Mouse (Mus musculus) regulatory T cell (primary cell): ENCODE measurements around the gene Lss.

Source experiments
- in situ Hi-C: fragments of 300-600 bp; cut with MboI, MseI; formaldehyde crosslinking; loops from one replicate; pipeline ENCODE4 v1.15.1; 2025; ENCODE audit warnings: high pct_unique_total_duplicates

Gene Lss

DNA sequence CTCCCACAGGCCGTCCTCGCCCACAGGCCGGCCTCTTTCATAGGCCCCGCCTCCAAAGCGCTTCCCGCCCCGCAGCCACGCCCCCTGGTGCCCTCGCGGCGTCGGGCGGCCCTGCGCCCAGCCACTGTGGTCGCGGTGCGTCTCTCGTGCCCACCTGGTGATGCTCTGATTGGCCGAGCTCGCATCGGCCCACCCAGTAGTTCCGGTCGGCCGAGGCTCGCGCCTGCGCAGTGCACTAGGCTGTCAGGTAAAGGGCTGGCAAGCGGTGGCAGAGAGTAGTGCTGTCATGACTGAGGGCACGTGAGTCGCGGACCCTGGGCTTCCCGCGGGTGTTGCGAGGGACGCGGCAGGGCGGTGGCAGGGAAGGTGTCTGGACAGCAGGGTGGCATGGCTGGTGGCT is at the start of gene Lss:
Gene Lss, plus strand, starts transcription at position 214 of the 400 bp plus-strand sequence.
- in situ Hi-C loops, result no loop called here

DNA sequence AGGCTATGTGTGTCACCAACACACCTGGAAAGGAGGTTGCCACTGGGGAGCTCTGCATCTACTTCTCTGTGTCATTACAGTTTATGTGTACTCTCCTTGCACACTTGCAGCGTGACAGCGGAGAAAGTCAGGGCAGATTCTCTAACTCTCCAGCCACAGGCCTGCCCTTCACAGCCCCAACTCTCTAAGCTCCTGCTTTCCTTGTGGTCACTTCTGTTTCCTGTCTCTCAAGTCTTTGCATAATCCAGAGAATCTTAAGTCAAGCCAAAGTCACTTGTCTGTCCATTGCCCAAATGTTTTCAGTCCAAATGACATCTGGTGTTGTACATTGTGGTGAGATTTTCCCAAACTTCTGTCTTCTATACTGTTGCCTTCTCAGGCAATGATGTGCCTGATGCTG is 45.1 kb upstream of the Lss start:
- in situ Hi-C loops, result no loop called here

DNA sequence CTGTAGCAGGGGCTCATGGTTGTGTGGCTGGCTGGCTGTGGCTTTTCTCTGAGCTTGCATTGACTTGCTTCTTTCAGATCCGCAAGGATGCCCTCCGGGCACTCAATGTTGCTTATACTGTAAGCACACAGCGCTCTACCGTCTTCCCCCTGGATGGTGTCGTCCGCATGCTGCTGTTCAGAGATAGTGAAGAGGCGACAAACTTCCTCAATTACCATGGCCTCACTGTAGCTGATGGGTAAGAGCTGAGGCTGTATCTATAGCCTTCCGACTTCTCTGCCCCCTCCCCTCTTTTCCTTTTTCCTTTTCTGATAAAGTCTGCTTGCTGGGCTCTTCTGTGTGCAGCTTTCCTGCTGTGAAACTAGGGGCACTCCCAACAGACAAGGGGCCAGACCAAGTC is 43.1 kb upstream of the Lss start:
- in situ Hi-C loops, result no loop called here

DNA sequence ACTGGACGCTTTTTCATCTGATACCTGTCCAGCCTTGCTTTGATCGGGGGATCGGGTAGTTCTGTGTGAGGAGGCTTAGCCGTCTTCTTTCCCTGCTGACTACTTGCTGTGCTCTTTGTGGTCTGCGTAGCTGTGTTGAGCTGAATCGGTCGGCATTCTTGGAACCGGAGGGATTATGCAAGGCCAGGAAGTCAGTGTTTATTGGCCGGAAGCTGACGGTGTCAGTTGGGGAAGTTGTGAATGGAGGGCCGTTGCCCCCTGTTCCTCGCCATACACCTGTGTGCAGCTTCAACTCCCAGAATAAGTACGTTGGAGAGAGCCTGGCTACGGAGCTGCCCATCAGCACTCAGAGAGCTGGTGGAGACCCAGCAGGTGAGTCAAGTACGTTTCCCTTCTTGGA is 42.2 kb upstream of the Lss start:
- in situ Hi-C loops, result no loop called here

DNA sequence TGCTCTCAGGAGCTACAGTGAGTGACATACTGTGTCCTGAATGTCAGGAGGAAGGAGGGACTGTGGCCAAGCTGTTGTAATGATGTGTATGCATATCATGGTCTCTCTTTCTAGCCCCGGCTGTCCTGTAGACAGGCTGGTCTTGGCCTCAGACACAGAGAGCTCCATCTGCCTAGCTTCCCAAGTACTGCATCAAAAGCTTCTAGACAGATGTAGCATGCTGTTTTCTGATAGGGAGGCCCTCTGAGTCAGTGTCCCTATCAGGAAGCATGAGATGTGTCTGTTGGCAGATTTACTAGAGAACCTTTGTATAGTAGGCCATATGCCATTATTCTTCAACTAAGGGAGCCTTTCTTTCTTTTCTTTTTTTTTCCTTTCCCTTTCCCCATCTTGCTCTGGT is 37.9 kb upstream of the Lss start:
- in situ Hi-C loops, result no loop called here

DNA sequence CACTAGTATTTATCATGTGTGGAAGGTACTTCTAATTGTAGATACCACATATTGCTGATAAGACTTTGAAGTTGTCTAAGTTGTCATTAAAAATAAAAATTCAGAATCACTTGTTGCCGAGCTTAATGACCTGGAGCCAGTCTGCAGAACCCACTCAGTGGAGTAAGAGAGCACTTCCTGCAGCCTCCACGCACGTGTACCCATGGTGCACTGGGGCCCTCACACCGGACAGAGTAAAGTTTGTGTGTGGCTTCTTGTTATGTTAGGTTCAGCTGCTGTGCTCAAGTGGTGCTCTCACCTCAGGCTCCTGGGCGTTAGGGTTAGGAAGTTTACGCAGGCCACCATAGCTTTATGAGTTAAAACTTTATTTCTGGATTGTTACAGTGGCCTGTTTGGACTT is 35.9 kb upstream of the Lss start:
- in situ Hi-C loops, result no loop called here

DNA sequence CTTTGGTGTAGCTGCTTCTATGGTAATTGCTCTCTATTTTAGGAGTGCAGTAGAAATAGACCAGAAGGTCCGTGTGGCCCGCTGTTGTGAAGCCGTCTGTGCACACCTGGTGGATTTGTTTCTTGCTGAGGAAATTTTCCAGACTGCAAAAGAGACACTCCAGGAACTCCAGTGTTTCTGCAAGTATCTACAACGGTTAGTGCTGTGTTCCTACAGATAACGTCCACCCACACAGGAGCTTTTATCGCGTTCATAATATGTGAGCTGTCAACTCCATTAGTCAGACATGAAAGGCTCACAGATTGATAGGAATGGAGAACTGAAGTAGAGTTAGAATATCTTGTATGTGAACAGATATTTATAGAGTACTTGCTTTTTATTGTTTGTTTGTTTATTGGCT is 35.0 kb upstream of the Lss start:
- in situ Hi-C loops, result no loop called here

DNA sequence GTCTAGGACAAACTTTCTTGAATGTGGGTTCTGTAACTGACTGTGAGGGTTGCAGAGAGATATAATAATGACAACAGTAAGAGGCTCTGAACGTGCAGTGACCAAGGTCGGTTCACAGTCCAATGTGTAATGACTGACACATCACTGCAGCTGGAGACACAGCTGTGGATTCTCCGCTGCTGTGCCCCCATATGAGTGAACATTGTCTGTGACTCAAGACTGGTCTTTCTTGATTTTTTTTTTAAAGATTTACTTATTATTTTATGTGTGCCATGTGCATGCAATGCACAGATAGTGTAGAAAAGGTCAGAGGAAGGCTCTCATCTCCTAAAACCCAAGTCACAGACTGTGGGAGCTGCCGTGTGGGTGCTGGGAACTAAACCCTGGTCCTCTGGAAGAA is 33.9 kb upstream of the Lss start:
- in situ Hi-C loops, result no loop called here

DNA sequence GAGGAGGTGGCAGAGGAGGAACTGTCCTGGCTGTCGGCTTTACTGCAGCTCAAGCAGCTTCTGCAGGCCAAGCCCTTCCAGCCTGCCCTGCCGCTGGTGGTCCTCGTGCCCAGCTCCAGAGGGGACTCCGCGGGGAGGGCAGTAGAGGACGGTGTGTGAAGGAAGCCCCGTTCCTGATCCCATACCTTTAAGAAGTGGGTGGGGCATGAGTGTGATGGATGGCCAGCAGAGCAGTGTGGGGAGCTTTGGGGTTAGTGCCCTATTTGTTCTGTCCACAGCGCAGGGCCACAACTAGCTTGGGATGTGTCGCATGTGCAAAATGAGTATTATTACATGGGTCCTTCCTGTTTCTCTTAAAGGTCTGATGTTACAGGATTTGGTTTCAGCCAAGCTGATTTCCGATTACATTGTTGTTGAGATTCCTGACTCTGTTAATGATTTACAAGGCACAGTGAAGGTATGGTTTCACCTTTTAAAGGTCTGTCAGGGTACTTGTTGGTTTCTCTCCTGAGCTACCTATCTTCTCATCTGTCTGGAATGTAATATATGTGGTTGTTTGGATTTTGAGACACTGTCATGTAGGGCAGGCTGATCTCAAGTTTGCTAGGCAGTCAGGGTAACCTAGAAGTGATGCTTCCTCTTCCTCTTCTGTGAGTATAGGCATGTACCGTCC is 27.0 kb upstream of the Lss start:
- in situ Hi-C loops, result loop anchor here (5.0 kb wide), 1 partner anchor 43 kb away; no protein-coding TSS in a partner anchor

DNA sequence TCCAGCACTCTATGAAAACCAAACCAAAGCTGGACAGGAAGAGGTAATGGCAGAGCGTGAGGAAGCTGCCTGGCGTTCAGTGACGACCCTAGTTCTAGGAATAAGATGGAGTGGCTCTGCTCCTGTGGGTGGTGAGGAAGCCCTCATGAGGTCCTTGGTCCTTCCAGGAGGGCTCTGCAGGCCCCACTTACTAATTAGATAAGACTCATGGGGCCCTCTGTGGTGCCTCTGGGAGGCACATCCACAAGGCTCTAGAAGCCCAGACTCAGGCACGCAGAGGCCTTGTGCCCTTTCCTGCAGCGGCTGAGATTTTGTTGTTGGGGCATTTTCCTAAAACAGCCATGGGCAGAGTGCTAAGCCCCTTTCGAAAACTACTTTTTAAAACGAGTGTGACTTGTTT is 25.5 kb upstream of the Lss start:
- in situ Hi-C loops, result no loop called here

DNA sequence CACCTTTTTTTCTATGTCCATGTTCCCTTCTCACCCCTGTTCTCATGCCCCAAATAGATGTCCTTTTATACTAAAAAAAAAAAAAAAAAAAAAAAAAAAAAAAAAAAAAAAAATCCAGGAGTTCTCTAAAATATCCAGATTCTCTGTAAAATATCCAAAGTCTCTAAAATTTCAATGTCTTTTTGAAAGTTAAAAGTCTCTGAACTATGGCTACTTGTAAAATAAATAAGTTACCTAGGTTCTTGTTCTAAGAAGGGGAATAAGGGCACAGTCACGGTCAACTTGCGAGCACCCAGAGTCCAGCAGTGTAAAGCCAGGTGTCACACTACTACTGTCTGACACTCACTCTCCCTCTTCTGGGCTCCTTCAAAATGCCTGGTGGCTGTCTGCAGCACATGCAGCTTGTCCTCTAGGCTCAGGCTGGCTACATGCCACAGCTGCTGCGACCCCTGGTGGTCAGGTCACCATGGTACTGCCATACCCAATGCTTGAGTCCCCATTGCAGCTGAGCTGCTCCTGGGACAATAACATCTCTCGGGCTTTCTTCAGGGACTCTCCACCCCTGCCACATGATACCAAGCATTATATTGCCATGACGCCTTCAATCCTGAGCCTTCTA is 18.3 kb upstream of the Lss start:
- in situ Hi-C loops, result no loop called here

DNA sequence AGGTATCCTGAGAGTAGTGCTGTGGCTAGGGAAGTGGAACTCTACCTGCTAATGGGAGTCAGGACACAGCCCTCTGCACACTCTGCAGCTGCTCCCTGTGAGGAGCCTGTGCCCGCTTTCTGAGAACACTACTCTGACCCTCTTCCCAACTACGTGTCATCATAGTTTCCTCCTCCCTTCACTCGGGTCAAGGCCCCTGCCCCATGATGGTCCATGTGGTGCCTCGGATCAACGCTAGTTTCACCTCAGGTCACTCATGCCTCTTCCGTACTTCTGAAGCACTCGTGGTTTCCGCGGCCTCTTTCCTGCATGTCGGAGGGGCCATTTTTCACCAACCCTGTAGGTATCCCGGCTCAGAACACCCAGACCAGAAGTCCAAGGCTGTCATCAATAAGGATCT is 466 bp upstream of the Lss start:
- in situ Hi-C loops, result no loop called here

DNA sequence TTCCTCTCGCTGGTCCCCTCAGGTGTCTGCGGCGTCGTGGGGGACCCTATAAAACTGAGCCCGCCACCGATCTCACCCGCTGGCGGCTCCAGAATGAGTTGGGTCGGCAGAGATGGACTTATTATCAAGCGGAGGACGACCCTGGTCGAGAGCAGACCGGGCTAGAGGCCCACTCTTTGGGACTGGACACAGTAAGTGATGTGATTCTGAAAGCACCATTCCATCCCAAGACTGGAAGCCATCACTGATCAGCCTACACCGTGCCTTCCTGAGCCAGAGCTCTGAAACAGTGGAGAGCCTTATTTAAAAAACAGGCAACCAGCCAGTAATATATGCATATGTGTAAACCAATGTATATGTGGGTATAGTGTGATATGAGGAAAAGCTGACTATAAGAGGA is 440 bp downstream of the Lss start:
- in situ Hi-C loops, result no loop called here

DNA sequence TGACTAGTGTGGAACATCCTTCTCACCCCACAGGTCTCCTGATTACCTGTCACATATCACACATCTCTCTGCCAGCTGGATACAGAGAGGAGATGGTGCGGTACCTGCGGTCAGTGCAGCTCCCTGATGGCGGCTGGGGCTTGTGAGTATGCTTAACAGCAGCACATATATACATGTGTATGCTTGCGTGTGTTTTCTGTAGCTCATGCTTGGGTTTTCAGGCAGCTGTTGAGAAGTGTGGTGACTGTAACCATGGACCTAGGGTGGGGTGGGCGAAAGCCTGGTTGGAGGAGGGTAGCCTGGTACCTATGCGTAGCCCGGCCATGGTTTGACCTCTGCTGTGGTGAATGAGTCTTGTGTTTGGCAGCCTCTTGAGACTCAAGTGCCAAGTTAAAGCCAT is 4.1 kb downstream of the Lss start:
- in situ Hi-C loops, result loop anchor here (5.0 kb wide), 1 partner anchor 103 kb away; no protein-coding TSS in a partner anchor

DNA sequence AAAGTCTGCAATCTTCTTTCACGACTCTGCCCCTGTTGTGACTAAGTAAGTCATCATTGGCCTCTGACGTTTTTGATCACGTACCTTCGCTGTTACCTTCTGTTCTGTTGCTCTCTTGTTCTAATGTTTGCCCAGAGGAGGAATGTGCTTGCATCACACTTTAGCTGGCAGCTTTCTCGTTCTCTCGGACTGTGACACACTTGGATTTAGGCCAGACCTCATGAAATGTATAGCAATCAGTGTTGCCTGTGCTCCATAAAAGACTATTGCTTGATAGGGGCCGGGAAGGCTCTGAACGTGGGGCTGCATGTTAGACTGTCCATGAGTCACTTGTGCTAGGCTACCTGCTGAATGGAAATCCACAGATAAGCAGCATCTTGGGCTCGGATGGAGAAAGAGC is 6.2 kb downstream of the Lss start:
- in situ Hi-C loops, result loop anchor here (5.0 kb wide), 1 partner anchor 105 kb away; no protein-coding TSS in a partner anchor

DNA sequence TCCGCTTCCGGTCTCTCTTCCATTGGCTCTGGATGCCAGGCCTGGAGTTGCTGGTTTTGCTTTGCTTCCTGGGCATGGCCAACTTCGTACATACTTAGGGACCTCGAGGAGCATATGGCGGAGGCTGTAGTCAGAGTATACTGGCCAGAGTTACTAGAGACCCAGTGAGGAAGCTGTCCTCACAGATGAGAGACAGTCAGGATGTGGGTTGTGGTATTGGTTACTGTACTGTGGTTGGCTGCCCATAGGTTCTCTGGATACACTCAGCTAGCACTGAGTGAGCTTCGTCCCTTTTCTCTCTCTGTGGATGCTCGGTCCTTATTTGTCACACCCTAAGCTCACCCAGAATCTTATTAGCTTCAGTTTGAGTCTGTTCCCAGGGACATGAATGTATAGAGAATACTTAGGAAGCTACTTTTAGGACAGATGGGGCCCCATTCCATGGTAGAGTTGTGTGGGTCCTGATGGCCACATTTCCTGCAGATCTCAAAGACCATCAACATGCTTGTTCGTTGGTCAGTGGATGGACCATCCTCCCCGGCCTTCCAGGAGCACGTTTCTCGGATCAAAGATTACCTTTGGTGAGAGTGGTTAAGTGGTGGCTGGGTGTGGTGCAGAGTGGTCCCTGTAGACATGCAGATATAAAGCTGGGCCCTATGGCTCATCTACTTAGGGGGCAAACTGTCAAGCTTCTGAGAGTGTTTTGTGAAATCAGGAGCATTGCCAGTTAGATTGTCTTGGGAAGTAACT is 10.1 kb downstream of the Lss start:
- in situ Hi-C loops, result no loop called here

DNA sequence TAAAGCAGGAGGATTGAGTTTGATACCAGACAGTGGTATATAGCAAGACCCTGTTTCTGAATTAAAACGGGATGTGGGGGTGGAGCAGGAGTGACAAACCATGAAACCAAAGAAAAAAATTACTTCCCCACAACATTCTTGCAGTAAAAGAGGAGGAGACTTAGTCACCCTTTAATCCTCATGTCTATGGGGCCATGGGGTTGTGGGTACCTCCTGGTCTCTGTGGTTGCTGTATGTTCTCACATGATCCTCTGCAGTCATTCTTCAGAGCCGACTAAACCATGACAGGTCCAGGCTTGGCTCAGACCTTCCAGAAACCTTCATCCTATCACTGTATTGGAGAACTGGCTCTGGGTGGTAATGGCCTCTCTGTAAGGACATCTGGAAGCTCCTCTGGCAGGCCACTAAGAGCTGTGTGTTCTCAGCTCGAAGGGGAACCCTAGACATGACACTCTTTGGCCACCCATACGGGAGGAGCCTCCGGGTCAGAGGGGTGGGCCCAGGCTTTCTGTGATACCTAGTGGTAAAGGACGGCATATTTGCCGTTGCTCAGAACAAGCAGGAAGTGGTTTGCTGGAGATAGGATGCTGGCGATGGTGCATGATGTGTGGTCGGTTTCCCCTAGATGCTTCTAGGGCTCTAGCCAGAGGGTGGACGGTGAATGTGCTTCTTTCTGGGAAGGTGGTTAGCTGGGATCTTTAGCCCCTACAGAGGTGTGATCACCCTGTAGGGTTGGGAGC is 11.4 kb downstream of the Lss start:
- in situ Hi-C loops, result no loop called here

DNA sequence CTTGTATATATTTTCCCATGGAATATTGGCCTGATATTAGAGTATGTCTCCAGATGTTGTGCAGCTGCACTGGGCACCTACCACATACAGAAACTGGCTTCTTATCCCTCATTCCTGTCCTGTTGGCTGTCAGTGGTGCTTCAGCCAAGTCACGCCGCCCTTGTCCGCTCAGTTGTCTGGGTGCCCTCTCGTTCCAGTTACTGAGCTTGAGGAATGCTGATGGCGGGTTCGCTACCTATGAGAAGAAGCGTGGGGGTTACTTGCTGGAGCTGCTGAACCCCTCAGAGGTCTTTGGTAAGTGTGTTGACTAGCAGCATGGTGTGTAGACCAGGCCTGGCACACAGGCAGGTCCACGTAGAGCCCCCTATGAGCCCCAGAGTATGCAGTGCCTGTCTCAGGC is 15.2 kb downstream of the Lss start:
- in situ Hi-C loops, result loop anchor here (5.0 kb wide), 1 partner anchor 44 kb away; no protein-coding TSS in a partner anchor

DNA sequence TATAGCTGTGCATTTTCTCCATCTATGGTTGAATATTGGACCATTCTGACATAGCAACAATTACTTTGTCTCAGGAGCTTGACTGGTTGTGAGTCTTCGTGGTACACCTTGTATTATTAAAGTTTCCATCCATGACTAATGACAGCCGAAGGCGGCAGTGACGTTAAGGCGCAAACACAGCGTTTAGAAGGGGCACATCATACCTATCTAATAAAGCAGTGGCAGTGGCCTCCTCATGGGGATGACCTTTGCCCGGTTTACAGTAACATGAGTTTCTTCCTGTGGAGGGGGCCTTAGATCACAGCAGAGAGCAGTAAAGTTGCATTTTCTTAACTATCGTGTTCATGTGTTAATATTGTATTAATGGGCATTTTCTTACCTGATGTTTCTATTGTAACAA is 16.8 kb downstream of the Lss start:
- in situ Hi-C loops, result loop anchor here (5.0 kb wide), 1 partner anchor 46 kb away; no protein-coding TSS in a partner anchor

DNA sequence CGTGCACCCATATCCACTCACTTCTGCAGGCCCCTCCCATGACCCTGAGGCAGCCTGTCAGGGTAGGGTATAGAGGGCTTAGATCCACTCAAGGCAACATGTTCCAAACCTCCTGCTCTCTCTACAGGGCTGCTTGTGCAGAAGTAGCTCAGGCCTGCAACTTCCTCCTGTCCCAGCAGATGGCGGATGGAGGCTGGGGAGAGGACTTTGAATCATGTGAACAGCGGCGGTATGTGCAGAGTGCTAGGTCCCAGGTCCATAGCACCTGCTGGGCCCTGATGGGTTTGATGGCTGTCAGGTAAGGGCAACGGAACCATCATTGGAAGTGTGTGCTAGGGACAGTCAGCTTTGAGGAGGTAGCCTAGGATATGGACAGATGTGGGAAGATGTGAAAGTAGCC is 19.1 kb downstream of the Lss start:
- in situ Hi-C loops, result no loop called here

DNA sequence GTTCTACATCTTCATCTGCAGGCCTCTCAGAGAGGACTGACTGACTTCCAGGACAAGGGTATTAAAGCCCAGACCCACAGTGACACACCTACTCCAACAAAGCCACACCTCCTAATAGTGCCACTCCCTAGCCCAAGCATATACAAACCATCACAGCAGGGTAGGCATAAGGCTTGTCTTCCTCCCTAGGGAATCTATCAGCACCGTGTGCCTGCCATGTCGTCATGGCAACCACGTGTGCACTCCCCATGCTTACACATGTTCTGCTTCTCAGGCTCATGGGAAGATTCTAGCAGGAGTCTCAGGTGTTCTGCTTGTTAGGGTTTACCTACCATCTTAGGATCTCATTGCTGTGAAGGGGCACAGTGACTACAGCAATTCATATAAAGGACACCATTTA is 20.2 kb downstream of the Lss start:
- in situ Hi-C loops, result no loop called here

DNA sequence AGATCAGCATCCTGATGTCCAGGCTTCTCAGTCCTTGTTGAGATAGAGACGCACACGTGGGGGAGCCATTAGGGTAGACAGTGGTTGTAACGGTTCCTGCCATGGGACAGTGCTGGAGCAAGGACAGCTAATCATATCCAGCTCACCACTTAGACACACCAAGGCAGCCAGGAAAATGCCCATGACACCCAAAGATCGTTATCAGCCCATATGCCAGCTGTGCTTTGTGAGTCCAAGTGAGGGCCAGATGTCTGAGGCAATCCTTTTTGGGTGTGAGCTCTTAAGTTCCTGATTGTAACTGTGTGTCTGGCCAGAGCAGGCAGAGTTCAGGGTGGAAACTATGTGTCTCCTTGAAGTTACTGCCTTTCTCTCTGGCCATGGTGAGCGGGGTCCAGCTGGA is 22.7 kb downstream of the Lss start:
- in situ Hi-C loops, result no loop called here
